Mouse (Mus musculus) stomach, postnatal 0 days (tissue): ENCODE data around the gene Pan2.

Experiments used
- CTCF ChIP-seq: IDR thresholded peaks from 2 replicates; pipeline ENCODE4 v1.5.1; 2016; ENCODE audit warnings: antibody characterized with exemption, low read depth, mild to moderate bottlenecking, moderate library complexity
- EP300 ChIP-seq: optimal IDR thresholded peaks from 2 replicates; pipeline ENCODE3; 2016; ENCODE audit warnings: antibody characterized with exemption

DNA sequence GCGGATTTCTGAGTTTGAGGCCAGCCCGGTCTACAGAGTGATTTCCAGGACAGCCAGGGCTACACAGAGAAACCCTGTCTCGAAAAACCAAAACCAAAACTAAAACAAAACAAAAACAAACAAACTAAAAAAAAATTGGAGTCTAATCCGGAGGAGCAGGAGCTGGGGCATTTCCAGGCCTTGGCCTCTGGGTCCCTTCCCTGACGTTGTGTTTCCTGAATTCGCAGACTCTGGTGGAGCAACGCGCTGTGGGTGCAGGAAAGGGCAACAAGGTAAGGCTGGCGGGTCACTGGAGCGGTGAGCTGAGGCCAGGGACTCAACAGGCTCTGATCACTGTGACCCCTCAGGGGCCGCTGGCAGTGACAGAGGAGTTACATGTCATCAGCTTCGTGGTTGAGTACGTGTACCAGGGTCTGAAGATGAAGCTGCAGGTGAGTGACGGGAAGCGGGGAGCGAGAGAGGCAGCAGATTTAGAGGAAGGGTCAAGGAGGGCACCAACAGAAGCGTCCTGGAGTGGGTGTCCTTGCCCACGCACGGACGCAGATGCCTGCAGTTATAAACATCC lies 20.2 kb upstream of the Pan2 start:
- no peak for TF ChIP-seq EP300
- TF ChIP-seq CTCF, result no peak
